ENCODE assay signal across 7 mouse cellular contexts in genomic region chr15:3268247-3268646, GRCm38 (mm10). TPM values are rescaled to one million over a fixed set of nuclear protein-coding genes. Genes with fewer than 3 reads are reported as not detected.
DNase-seq lines count a peak whose midpoint lies in the region; ATAC-seq and TF ChIP-seq lines count a peak whose summit lies in the region.

Selenop (plus strand) TSS chr15:3268547.

- H3K4me1 ChIP-seq in ES-E14 (ENCODE audit: control insufficient read depth in 2 of 2, insufficient read depth in 2 of 2, low read length in 2 of 2, poor library complexity in 1 of 2), result peaks cover 0 to 11% of the 10 kb centered on the region in 2 experiments; a peak in 2 of 4 replicates
- peaks cover 16% of the 10 kb centered on the region for H3K4me1 ChIP-seq in hindbrain, embryonic 13.5 days (replicated peaks)
- H3K4me1 ChIP-seq in liver, embryonic 14.5 days (replicated peaks; ENCODE audit: control insufficient read depth in 2 of 2, insufficient read depth in 2 of 2, low read length in 1 of 2), result peaks cover 0 to 7% of the 10 kb centered on the region in 2 experiments; a peak in 3 of 4 replicates

- no peaks in the 10 kb centered on the region for H3K9me3 ChIP-seq in ES-E14 (ENCODE audit: control insufficient read depth, insufficient read depth, low read depth, low read length)
- no peaks in the 10 kb centered on the region for H3K9me3 ChIP-seq in hindbrain, embryonic 13.5 days
- no peaks in the 10 kb centered on the region for H3K9me3 ChIP-seq in liver, embryonic 14.5 days (ENCODE audit: control insufficient read depth, low read length)

- no peak within 1 kb of the TSS for H3K9ac ChIP-seq in ES-E14 (ENCODE audit: insufficient read depth, low read depth, low read length, poor library complexity, severe bottlenecking)
- H3K9ac ChIP-seq in hindbrain, embryonic 13.5 days, result no peak within 1 kb of the TSS
- H3K9ac ChIP-seq in liver, embryonic 14.5 days (replicated peaks), result no peak within 1 kb of the TSS

- H3K36me3 ChIP-seq in ES-E14 (ENCODE audit: control insufficient read depth, insufficient read depth, low read length, poor library complexity, severe bottlenecking), result no peaks in the 10 kb centered on the region
- no peaks in the 10 kb centered on the region for H3K36me3 ChIP-seq in hindbrain, embryonic 13.5 days
- no peaks in the 10 kb centered on the region for H3K36me3 ChIP-seq in liver, embryonic 14.5 days (replicated peaks; ENCODE audit: control insufficient read depth, insufficient read depth, low read depth)

- no peak for TF ChIP-seq CTCF in liver, embryonic 14.5 days (IDR thresholded peaks at IDR 0.05; ENCODE audit: low read depth)

- WGBS in hindbrain, embryonic 13.5 days, result 71% methylated on average over 6 of the region's 6 CpGs
- WGBS in liver, embryonic 14.5 days (ENCODE audit: insufficient replicate concordance), result 65% methylated on average over 6 of the region's 6 CpGs

- in situ Hi-C loops in ES-E14 (cut with MboI; ENCODE audit: low sequenced_read_pairs in 2 of 2, unreplicated experiment in 2 of 2), result no loop called here

- H3K4me2 ChIP-seq in hindbrain, embryonic 13.5 days, result no peak within 1 kb of the TSS
- H3K4me2 ChIP-seq in liver, embryonic 14.5 days (ENCODE audit: low read depth), result no peak within 1 kb of the TSS

- H3K27ac ChIP-seq in ES-E14 (ENCODE audit: insufficient read depth, low read depth, low read length, poor library complexity, severe bottlenecking), result no peak within 1 kb of the TSS
- H3K27ac ChIP-seq in hindbrain, embryonic 13.5 days, result no peak within 1 kb of the TSS
- no peak within 1 kb of the TSS for H3K27ac ChIP-seq in liver, embryonic 14.5 days

- no peak for DNase-seq in ES-E14 (ENCODE audit: low read depth, low spot score)
- DNase-seq in adrenal gland, adult 8-10 months, result no peak
- no peak for DNase-seq in gastrocnemius, adult 18-20 months (ENCODE audit: low spot score)
- no peak for DNase-seq in liver, embryonic 14.5 days (ENCODE audit: low read depth in 3 of 3, low spot score in 3 of 3)
- no peak for DNase-seq in embryo, embryonic 10.5 days (ENCODE audit: low spot score)
- DNase-seq in right cerebral cortex, postnatal 36 days (ENCODE audit: low spot score in 2 of 2), result no peak

- H3K27me3 ChIP-seq in hindbrain, embryonic 13.5 days, result no peaks in the 10 kb centered on the region
- no peaks in the 10 kb centered on the region for H3K27me3 ChIP-seq in liver, embryonic 14.5 days (ENCODE audit: control insufficient read depth, insufficient read depth, low read length)

- no peak for TF ChIP-seq EP300 in liver, embryonic 14.5 days (IDR thresholded peaks at IDR 0.05; ENCODE audit: low read depth)

- no peak within 1 kb of the TSS for H3K4me3 ChIP-seq in ES-E14 (ENCODE audit: insufficient read depth in 1 of 2, low read depth in 1 of 2, low read length in 2 of 2, poor library complexity in 1 of 2, severe bottlenecking in 1 of 2)
- no peak within 1 kb of the TSS for H3K4me3 ChIP-seq in hindbrain, embryonic 13.5 days
- no peak within 1 kb of the TSS for H3K4me3 ChIP-seq in liver, embryonic 14.5 days (ENCODE audit: insufficient read depth in 1 of 2, low read depth in 2 of 2, low read length in 2 of 2)

- no peak for ATAC-seq in hindbrain, embryonic 13.5 days (ENCODE audit: low FRiP score)
- no peak for ATAC-seq in liver, embryonic 14.5 days (ENCODE audit: insufficient read depth)

TF ChIP-seq in ES-E14, 5 proteins besides CTCF, POLR2A, EP300 and RAD21:
- TF ChIP-seq MAFK (IDR thresholded peaks at IDR 0.05; ENCODE audit: insufficient read depth, low read depth, low read length), result no peak
- TF ChIP-seq ZNF384 (IDR thresholded peaks at IDR 0.05; ENCODE audit: low read depth, low read length), result no peak
- no peak for TF ChIP-seq HCFC1 (IDR thresholded peaks at IDR 0.05; ENCODE audit: borderline replicate concordance, insufficient read depth, low read length)
- no peak for TF ChIP-seq ZC3H11A (IDR thresholded peaks at IDR 0.05; ENCODE audit: borderline replicate concordance, low read depth, low read length)
- TF ChIP-seq CHD2 (IDR thresholded peaks at IDR 0.05; ENCODE audit: low read depth, low read length), result no peak

RNA-seq across cellular contexts. Expression of gene Selenop, which starts in this region (rescaled TPM):
- 16.5 and 21.0 TPM in 2 replicates for total RNA-seq in ES-E14 (2012; rRNA removed)
- 100 to 1,000 TPM; 265 to 408 (median 353) TPM for total RNA-seq in adrenal gland, adult 8-10 months (2022)
- 100 to 1,000 TPM; 135 to 147 TPM for total RNA-seq in gastrocnemius, adult 18-20 months (2021)
- polyA plus RNA-seq in hindbrain, embryonic 13.5 days (2015; fragmentation: Nextera tagmentation; extraction: Ambion mirVana), result 120 and 137 TPM in 2 replicates
- polyA plus RNA-seq in liver, embryonic 14.5 days (2012; rRNA removed), result 205 and 242 TPM in 2 replicates
- polyA plus RNA-seq in liver, embryonic 14.5 days (2014; fragmentation: Nextera tagmentation; extraction: Ambion mirVana), result 465 and 470 TPM in 2 replicates
